Mouse (Mus musculus): ENCODE measurements around the gene Prune1. TPM values are rescaled to one million over a fixed set of nuclear protein-coding genes. Genes with fewer than 3 reads are reported as not detected.

The Prune1 gene
- 67.9 and 76.9 TPM in 2 replicates for polyA plus RNA-seq (2015; fragmentation: Nextera tagmentation; extraction: Ambion mirVana)

DNA sequence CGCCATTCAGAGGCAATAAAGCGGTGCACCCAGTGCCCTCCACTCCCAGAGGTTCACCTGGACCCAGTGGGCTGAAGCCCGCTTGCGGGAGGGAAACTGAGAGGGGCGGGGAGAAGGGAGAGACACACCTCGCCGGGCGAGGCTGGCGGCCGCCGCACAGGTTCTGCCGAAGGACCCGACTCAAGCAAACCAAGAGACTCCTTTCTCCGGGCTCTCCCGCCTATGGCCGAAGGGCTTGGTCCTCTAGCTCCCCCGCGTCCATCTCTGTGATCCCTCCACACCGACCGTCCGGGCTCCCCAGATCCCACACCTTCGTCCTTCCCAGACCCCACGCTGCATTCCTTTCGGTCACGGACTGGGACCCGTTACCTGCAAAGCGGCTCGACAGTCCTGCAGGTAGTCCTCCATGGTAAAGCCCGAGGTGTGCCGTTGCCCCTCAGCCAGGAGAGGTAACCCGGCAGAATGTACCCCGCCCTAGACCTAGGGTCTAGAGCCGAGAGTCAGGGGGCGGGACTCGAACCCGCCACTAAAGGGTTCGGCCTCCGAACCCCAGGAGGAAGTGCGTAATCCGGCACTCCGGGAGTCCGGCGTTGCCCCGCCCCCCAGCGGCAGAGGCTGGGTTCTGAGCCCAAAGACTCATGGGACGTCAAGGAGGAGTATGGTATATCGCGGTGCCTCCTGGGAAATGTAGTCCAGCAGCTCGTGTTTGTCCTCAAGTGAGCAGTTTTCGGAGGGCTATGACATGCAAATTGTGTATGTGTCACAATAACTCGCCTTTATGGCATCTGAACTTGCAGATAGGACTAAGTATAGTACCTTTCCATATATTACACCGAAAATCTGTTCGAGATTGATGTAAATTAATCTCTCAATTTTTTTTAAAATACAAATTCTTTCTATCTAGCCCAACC lies at the start of gene Prune1, which contains the start of gene Mindy1:
Gene Prune1 (minus strand): TSS at position 861 of the 911 bp plus-strand sequence.
Gene Mindy1 (plus strand): TSS at position 130 of the 911 bp plus-strand sequence.
- Histone ChIP-seq H3K9ac (peak within 1 kb of the TSS; percentile 74), H3K4me3 (peak within 1 kb of the TSS; percentile 71), H3K36me3 (replicated peaks) (no peaks in the 10 kb centered on the region), H3K4me2 (peak within 1 kb of the TSS; percentile 83), H3K27ac (peak within 1 kb of the TSS; percentile 93), H3K4me1 (peaks cover 31% of the 10 kb centered on the region), H3K27me3 (replicated peaks) (no peaks in the 10 kb centered on the region), H3K9me3 (no peaks in the 10 kb centered on the region)
- ATAC-seq (replicated peaks) = peak; percentile 94
- WGBS = under 1% methylated on average over 53 of the region's 53 CpGs

- Histone ChIP-seq H3K36me3 (replicated peaks) (peaks cover 74% of the 10 kb centered on the region), H3K9ac (no peak overlapping the region), H3K4me1 (no peaks in the 10 kb centered on the region), H3K27ac (no peak overlapping the region), H3K9me3 (no peaks in the 10 kb centered on the region), H3K27me3 (replicated peaks) (no peaks in the 10 kb centered on the region), H3K4me2 (no peak overlapping the region), H3K4me3 (no peak overlapping the region)
- ATAC-seq (replicated peaks) = no peak
- 100% methylated on average over 1 of the region's 1 CpGs for WGBS
Measured at GRCm38 (mm10) chr3:95331528-95331927, 49.7 kb upstream of the Prune1 start.

DNA sequence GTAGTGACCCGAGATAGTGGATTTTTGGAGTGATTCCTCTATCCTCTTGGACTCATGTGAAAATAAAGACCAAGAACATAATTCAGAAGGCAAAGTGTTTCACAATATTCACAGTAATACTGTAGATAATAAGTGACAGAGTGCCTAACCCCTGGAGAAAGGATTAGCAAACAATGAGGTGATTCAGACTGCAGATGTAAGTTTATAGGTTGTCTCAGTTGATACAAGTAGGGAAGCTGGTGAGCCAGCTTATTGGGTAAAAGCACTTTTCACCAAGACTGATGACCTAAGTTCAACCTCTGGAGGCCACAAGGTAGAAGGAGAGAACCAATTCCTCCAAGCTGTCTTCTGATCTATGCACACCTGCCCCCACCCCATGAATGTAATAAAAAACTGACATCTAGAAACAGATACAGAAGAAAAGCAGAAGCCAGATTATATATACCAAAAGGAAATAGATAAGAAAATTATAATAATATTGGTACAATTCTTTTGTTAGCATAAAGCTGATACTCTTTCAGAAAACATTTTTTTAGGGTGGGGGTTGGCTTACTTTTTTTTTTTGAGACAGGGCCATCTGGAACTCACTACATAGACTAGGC lies 47.0 kb upstream of the Prune1 start:
- WGBS = 92% methylated on average over 1 of the region's 1 CpGs

DNA sequence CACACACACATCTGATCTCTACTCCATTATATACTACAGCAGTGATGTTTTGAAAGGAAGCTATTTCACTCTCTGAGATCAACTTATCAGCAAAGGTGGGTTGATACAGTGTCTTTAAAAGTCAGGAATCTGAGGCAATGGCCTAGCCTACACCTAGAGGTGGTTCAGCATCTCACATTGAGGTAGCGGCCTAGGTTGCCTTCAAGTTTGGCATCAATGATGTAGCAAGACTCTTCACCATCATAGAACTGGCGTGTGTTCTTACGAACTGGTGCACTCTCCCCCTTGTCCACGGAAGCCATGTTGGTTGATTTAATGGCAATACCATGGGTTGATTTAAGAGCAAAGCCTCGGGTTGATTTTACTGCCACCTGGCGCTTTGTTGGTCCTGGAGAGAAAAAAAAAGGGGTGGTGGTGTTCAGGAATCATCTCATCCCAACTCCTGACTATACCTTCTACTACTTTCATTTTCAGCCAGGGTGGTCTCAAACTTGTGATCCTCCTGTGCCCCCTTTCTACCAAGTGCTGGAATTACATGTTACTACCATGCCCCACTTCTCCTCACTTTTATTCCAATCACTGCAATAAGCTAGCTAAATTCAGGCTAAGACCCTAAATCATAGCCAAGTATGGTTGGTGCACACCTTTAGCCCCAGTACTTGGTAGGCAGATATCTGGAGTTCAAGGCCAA lies 42.7 kb upstream of the Prune1 start:
- Histone ChIP-seq H3K27me3 (replicated peaks) (no peaks in the 10 kb centered on the region), H3K9me3 (no peaks in the 10 kb centered on the region), H3K9ac (no peak overlapping the region), H3K36me3 (replicated peaks) (peaks cover 84% of the 10 kb centered on the region), H3K4me2 (no peak overlapping the region), H3K4me3 (no peak overlapping the region), H3K4me1 (no peaks in the 10 kb centered on the region), H3K27ac (no peak overlapping the region)
- no peak for ATAC-seq (replicated peaks)
- 95% methylated on average over 6 of the region's 6 CpGs for WGBS

More for the DNA sequence above, 47.0 kb upstream of the Prune1 start:
- no peaks in the 10 kb centered on the region for H3K4me1 ChIP-seq
- ATAC-seq (replicated peaks) = no peak
- H3K36me3 ChIP-seq (replicated peaks) = peaks cover 76% of the 10 kb centered on the region
- H3K9me3 ChIP-seq = no peaks in the 10 kb centered on the region
- no peak overlapping the region for H3K4me3 ChIP-seq
- H3K9ac ChIP-seq = no peak overlapping the region
- H3K27ac ChIP-seq = no peak overlapping the region
- no peaks in the 10 kb centered on the region for H3K27me3 ChIP-seq (replicated peaks)
- H3K4me2 ChIP-seq = no peak overlapping the region

DNA sequence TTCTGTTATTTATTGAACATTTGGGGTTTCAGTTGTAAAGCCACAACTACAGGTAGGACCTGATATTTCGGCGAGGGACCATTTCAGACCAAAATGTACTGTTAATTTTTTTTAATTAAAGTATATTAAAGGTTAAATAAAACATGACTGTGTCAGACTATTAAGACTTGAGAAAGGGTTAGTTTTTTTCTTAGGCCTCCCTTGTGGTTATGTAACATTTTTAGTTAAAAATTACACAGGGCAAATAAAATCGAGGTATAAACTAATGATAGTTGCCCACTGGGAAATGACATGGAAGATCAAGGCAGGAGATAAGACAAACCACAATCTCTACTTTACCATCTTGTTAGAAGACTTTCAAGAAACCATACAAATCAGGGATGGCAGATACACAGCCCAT lies 41.6 kb upstream of the Prune1 start:
- Histone ChIP-seq H3K4me1 (no peaks in the 10 kb centered on the region; the same call in 1 of the 2 replicates), H3K27me3 (replicated peaks) (no peaks in the 10 kb centered on the region), H3K36me3 (replicated peaks) (peaks cover 78% of the 10 kb centered on the region), H3K4me2 (no peak overlapping the region), H3K27ac (no peak overlapping the region), H3K9me3 (no peaks in the 10 kb centered on the region), H3K4me3 (no peak overlapping the region), H3K9ac (no peak overlapping the region)
- 98% methylated on average over 3 of the region's 3 CpGs for WGBS
- ATAC-seq (replicated peaks) = no peak

GRCm38 (mm10) chr3:95319701-95320625 lies 38.1 kb upstream of the Prune1 start:
- no peak overlapping the region for H3K4me2 ChIP-seq
- no peak for ATAC-seq (replicated peaks)
- H3K4me3 ChIP-seq = no peak overlapping the region
- no peaks in the 10 kb centered on the region for H3K27me3 ChIP-seq (replicated peaks)
- H3K9ac ChIP-seq = no peak overlapping the region
- H3K4me1 ChIP-seq = peaks cover 21% of the 10 kb centered on the region
- no peaks in the 10 kb centered on the region for H3K9me3 ChIP-seq
- peaks cover 47% of the 10 kb centered on the region for H3K36me3 ChIP-seq (replicated peaks)
- WGBS = 79% methylated on average over 12 of the region's 12 CpGs
- no peak overlapping the region for H3K27ac ChIP-seq

GRCm38 (mm10) chr3:95319110-95319509 lies 37.2 kb upstream of the Prune1 start:
- no peak overlapping the region for H3K27ac ChIP-seq
- no peak for ATAC-seq (replicated peaks)
- peaks cover 39% of the 10 kb centered on the region for H3K36me3 ChIP-seq (replicated peaks)
- no peaks in the 10 kb centered on the region for H3K9me3 ChIP-seq
- no peak overlapping the region for H3K4me3 ChIP-seq
- H3K4me2 ChIP-seq = no peak overlapping the region
- H3K4me1 ChIP-seq = peaks cover 29% of the 10 kb centered on the region
- no peaks in the 10 kb centered on the region for H3K27me3 ChIP-seq (replicated peaks)
- WGBS = 77% methylated on average over 2 of the region's 2 CpGs
- H3K9ac ChIP-seq = no peak overlapping the region

- no peak overlapping the region for H3K4me2 ChIP-seq
- H3K27me3 ChIP-seq (replicated peaks) = no peaks in the 10 kb centered on the region
- H3K36me3 ChIP-seq (replicated peaks) = peaks cover 35% of the 10 kb centered on the region
- no peak overlapping the region for H3K4me3 ChIP-seq
- WGBS = 27% methylated on average over 6 of the region's 6 CpGs
- H3K9me3 ChIP-seq = no peaks in the 10 kb centered on the region
- no peak for ATAC-seq (replicated peaks)
- no peak overlapping the region for H3K27ac ChIP-seq
- peaks cover 30% of the 10 kb centered on the region for H3K4me1 ChIP-seq
- H3K9ac ChIP-seq = no peak overlapping the region
Measured at GRCm38 (mm10) chr3:95318548-95318947, 36.7 kb upstream of the Prune1 start.

DNA sequence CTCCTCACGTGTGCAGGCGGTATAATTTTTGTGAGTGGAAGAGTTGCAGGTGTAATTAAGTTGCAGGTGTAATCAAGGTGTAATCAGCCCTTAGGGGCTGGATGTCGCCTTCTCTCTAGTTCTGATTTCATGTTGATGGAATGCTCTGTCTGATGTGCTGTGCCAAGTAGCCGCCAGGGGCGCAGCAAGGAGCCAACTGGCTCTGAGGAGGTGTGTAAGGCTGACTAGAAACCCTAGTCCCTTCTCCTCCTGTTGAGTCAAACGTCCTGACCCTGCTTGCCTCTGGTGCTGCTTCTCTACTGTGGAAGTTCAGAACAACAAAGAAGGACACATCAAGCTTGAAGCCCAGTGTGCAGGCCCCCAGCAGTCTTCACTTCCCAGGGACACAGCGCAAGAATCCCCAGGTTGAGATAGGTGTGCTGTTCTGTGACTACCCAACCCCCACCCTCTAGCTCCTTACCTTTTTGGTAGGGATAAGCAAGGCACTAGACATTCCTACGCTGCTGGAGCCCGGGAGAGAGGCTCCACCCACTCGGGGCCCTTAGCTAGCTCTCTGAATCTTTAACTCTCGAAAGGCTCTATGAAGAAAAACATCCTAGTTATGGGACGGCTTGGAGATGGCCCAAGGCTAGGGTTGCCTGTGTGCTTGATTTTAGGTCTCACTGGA lies 35.7 kb upstream of the Prune1 start:
- no peak overlapping the region for H3K27ac ChIP-seq
- no peaks in the 10 kb centered on the region for H3K9me3 ChIP-seq
- peaks cover 27% of the 10 kb centered on the region for H3K36me3 ChIP-seq (replicated peaks)
- H3K9ac ChIP-seq = no peak overlapping the region
- H3K4me2 ChIP-seq = no peak overlapping the region
- 25% methylated on average over 12 of the region's 12 CpGs for WGBS
- no peak for ATAC-seq (replicated peaks)
- H3K4me3 ChIP-seq = no peak overlapping the region
- H3K27me3 ChIP-seq (replicated peaks) = no peaks in the 10 kb centered on the region
- peaks cover 30% of the 10 kb centered on the region for H3K4me1 ChIP-seq

- no peak for ATAC-seq (replicated peaks)
- Histone ChIP-seq H3K27me3 (replicated peaks) (no peaks in the 10 kb centered on the region), H3K36me3 (replicated peaks) (peaks cover 12% of the 10 kb centered on the region; the same call in 1 of the 2 replicates), H3K9me3 (no peaks in the 10 kb centered on the region), H3K4me1 (peaks cover 30% of the 10 kb centered on the region), H3K9ac (peak overlapping the region; percentile 98), H3K27ac (peak overlapping the region; percentile 90), H3K4me3 (peak overlapping the region; percentile 93), H3K4me2 (peak overlapping the region; percentile 77)
- WGBS = 16% methylated on average over 9 of the region's 9 CpGs
Measured at GRCm38 (mm10) chr3:95315844-95316550, 34.1 kb upstream of the Prune1 start.
